Mouse (Mus musculus) testis, postnatal 14 days (tissue): ENCODE measurements around the gene Lbx2.

Source experiments
- DNase-seq: peaks from one replicate; pipeline ENCODE4 v3.0.0; 2021; ENCODE audit warnings: low spot score

Lbx2 gene

GRCm38 (mm10) chr6:83132176-83132919 lies 46.2 kb downstream of the Lbx2 start:
- no peak for DNase-seq

DNA sequence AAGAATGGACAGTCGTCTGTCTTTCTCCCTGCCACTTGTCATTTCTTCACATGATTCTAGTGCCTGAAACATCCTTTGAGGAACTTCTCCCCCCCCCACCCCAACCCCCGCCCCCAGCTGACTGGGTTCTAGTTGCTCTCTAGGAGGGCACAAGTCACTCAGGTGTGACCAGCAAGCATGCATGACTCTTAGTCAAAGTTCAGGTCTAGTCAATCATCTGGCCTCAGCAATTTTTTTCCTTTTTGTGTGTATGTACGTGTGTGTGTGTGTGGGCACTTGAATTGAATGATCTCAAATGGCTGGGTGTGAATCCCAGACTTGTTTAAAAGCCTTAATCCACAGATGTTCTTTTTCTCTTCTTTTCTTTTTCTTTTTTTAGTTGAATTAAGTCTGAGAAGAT lies 48.1 kb downstream of the Lbx2 start:
- DNase-seq: no peak

- no peak for DNase-seq
Observed at GRCm38 (mm10) chr6:83134951-83135513, 48.9 kb downstream of the Lbx2 start, which contains the start of gene Rtkn. Rtkn (plus strand) TSS chr6:83135463.

- DNase-seq: no peak
Observed at GRCm38 (mm10) chr6:83135571-83136161, 49.5 kb downstream of the Lbx2 start.

DNA sequence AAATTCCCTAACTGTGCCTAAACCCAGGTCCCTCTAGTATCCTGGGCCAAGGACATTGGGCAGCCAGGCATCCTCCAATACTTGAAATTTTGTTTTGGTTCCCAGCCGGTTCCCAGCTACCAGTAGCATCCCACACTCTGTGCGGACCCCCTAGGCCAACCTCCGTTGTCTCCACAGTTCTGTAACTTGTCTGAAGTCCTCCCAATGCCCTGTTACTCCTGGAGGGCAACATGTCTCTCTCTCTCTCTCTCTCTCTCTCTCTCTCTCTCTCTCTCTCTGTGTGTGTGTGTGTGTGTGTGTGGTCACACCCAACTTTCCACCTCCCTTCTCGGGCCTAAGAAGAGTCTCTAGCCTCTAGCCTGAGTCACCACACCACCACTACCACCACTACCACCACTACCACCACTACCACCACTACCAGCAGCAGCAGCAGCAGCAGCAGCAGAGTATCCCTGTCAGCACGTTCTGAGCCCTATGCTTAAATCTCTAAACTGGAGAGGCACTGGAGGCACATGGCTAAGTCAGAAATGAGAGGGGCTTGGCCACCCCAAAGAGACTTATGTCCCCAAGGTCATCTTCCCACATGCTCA lies 50.2 kb downstream of the Lbx2 start:
- DNase-seq: no peak

GRCm38 (mm10) chr6:83136881-83137575 lies 50.9 kb downstream of the Lbx2 start:
- peak; percentile 59 for DNase-seq

- DNase-seq: peak; percentile 84
Observed at GRCm38 (mm10) chr6:83137576-83137950, 51.4 kb downstream of the Lbx2 start.
